Mouse (Mus musculus): ENCODE results near the gene A2m. TPM values are rescaled to one million over a fixed set of nuclear protein-coding genes. Genes with fewer than 3 reads are reported as not detected.

Gene A2m
- polyA plus RNA-seq (2015; fragmentation: Nextera tagmentation; extraction: Ambion mirVana), result 2.9 and 3.7 TPM in 2 replicates

GRCm38 (mm10) chr6:121635076-121635475 lies at the start of gene A2m:
A2m (plus strand) TSS chr6:121635376.
- no peak within 1 kb of the TSS for H3K4me3 ChIP-seq (replicated peaks; ENCODE audit: low read length)
- no peak within 1 kb of the TSS for H3K9ac ChIP-seq (ENCODE audit: low read length)
- H3K4me2 ChIP-seq (ENCODE audit: low read depth, low read length), result peak within 1 kb of the TSS; percentile 28; the same call in 1 of the 2 replicates
- no peaks in the 10 kb centered on the region for H3K9me3 ChIP-seq (replicated peaks; ENCODE audit: control insufficient read depth, low read length)
- H3K36me3 ChIP-seq (ENCODE audit: control insufficient read depth, insufficient read depth, low read length), result no peaks in the 10 kb centered on the region
- H3K27me3 ChIP-seq (ENCODE audit: control insufficient read depth, insufficient read depth, low read length), result no peaks in the 10 kb centered on the region
- no peak for ATAC-seq (ENCODE audit: insufficient read depth, low FRiP score)
- no peaks in the 10 kb centered on the region for H3K4me1 ChIP-seq (ENCODE audit: control insufficient read depth, insufficient read depth, low read length)
- WGBS, result 83% methylated on average over 8 of the region's 8 CpGs
- H3K27ac ChIP-seq (ENCODE audit: low read length), result no peak within 1 kb of the TSS

GRCm38 (mm10) chr6:121590131-121590530 lies 45.0 kb upstream of the A2m start:
- Histone ChIP-seq H3K27me3 (ENCODE audit: control insufficient read depth, insufficient read depth, low read length) (no peaks in the 10 kb centered on the region), H3K36me3 (ENCODE audit: control insufficient read depth, insufficient read depth, low read length) (no peaks in the 10 kb centered on the region), H3K9ac (ENCODE audit: low read length) (no peak overlapping the region), H3K4me2 (ENCODE audit: low read depth, low read length) (no peak overlapping the region), H3K4me3 (replicated peaks; ENCODE audit: low read length) (no peak overlapping the region), H3K4me1 (ENCODE audit: control insufficient read depth, insufficient read depth, low read length) (no peaks in the 10 kb centered on the region), H3K27ac (ENCODE audit: low read length) (no peak overlapping the region), H3K9me3 (replicated peaks; ENCODE audit: control insufficient read depth, low read length) (no peaks in the 10 kb centered on the region)
- WGBS, result 28% methylated on average over 1 of the region's 1 CpGs
- no peak for ATAC-seq (ENCODE audit: insufficient read depth, low FRiP score)

GRCm38 (mm10) chr6:121600927-121601326 lies 34.2 kb upstream of the A2m start:
- 76% methylated on average over 1 of the region's 1 CpGs for WGBS
- no peaks in the 10 kb centered on the region for H3K36me3 ChIP-seq (ENCODE audit: control insufficient read depth, insufficient read depth, low read length)

GRCm38 (mm10) chr6:121607861-121608260 lies 27.3 kb upstream of the A2m start:
- Histone ChIP-seq H3K9me3 (replicated peaks; ENCODE audit: control insufficient read depth, low read length) (no peaks in the 10 kb centered on the region), H3K4me2 (ENCODE audit: low read depth, low read length) (no peak overlapping the region), H3K9ac (ENCODE audit: low read length) (no peak overlapping the region), H3K27ac (ENCODE audit: low read length) (no peak overlapping the region), H3K36me3 (ENCODE audit: control insufficient read depth, insufficient read depth, low read length) (no peaks in the 10 kb centered on the region), H3K4me1 (ENCODE audit: control insufficient read depth, insufficient read depth, low read length) (no peaks in the 10 kb centered on the region), H3K27me3 (ENCODE audit: control insufficient read depth, insufficient read depth, low read length) (no peaks in the 10 kb centered on the region), H3K4me3 (replicated peaks; ENCODE audit: low read length) (no peak overlapping the region)
- no peak for ATAC-seq (ENCODE audit: insufficient read depth, low FRiP score)

More at GRCm38 (mm10) chr6:121600927-121601326, 34.2 kb upstream of the A2m start:
- H3K27ac ChIP-seq (ENCODE audit: low read length), result no peak overlapping the region
- no peak overlapping the region for H3K9ac ChIP-seq (ENCODE audit: low read length)
- H3K4me2 ChIP-seq (ENCODE audit: low read depth, low read length), result no peak overlapping the region
- no peaks in the 10 kb centered on the region for H3K4me1 ChIP-seq (ENCODE audit: control insufficient read depth, insufficient read depth, low read length)
- H3K27me3 ChIP-seq (ENCODE audit: control insufficient read depth, insufficient read depth, low read length), result no peaks in the 10 kb centered on the region
- no peaks in the 10 kb centered on the region for H3K9me3 ChIP-seq (replicated peaks; ENCODE audit: control insufficient read depth, low read length)
- H3K4me3 ChIP-seq (replicated peaks; ENCODE audit: low read length), result no peak overlapping the region
- ATAC-seq (ENCODE audit: insufficient read depth, low FRiP score), result no peak

GRCm38 (mm10) chr6:121611796-121612195 lies 23.4 kb upstream of the A2m start:
- Histone ChIP-seq H3K27me3 (ENCODE audit: control insufficient read depth, insufficient read depth, low read length) (no peaks in the 10 kb centered on the region), H3K36me3 (ENCODE audit: control insufficient read depth, insufficient read depth, low read length) (no peaks in the 10 kb centered on the region), H3K27ac (ENCODE audit: low read length) (no peak overlapping the region), H3K9me3 (replicated peaks; ENCODE audit: control insufficient read depth, low read length) (no peaks in the 10 kb centered on the region), H3K4me1 (ENCODE audit: control insufficient read depth, insufficient read depth, low read length) (no peaks in the 10 kb centered on the region), H3K4me3 (replicated peaks; ENCODE audit: low read length) (no peak overlapping the region), H3K4me2 (ENCODE audit: low read depth, low read length) (no peak overlapping the region), H3K9ac (ENCODE audit: low read length) (no peak overlapping the region)
- WGBS, result 36% methylated on average over 3 of the region's 3 CpGs
- ATAC-seq (ENCODE audit: insufficient read depth, low FRiP score), result no peak

- no peaks in the 10 kb centered on the region for H3K4me1 ChIP-seq (ENCODE audit: control insufficient read depth, insufficient read depth, low read length)
- no peak overlapping the region for H3K27ac ChIP-seq (ENCODE audit: low read length)
- H3K9me3 ChIP-seq (replicated peaks; ENCODE audit: control insufficient read depth, low read length), result no peaks in the 10 kb centered on the region
- no peak overlapping the region for H3K4me3 ChIP-seq (replicated peaks; ENCODE audit: low read length)
- H3K36me3 ChIP-seq (ENCODE audit: control insufficient read depth, insufficient read depth, low read length), result no peaks in the 10 kb centered on the region
- no peak overlapping the region for H3K4me2 ChIP-seq (ENCODE audit: low read depth, low read length)
- WGBS, result 21% methylated on average over 3 of the region's 3 CpGs
- H3K9ac ChIP-seq (ENCODE audit: low read length), result no peak overlapping the region
- H3K27me3 ChIP-seq (ENCODE audit: control insufficient read depth, insufficient read depth, low read length), result no peaks in the 10 kb centered on the region
- no peak for ATAC-seq (ENCODE audit: insufficient read depth, low FRiP score)
These were observed 17.7 kb upstream of the A2m start for GRCm38 (mm10) chr6:121617476-121617875.

GRCm38 (mm10) chr6:121622525-121622924 lies 12.7 kb upstream of the A2m start:
- H3K27me3 ChIP-seq (ENCODE audit: control insufficient read depth, insufficient read depth, low read length), result no peaks in the 10 kb centered on the region
- WGBS, result 52% methylated on average over 2 of the region's 2 CpGs
- H3K9me3 ChIP-seq (replicated peaks; ENCODE audit: control insufficient read depth, low read length), result no peaks in the 10 kb centered on the region
- H3K9ac ChIP-seq (ENCODE audit: low read length), result no peak overlapping the region
- no peak overlapping the region for H3K4me2 ChIP-seq (ENCODE audit: low read depth, low read length)
- no peak overlapping the region for H3K4me3 ChIP-seq (replicated peaks; ENCODE audit: low read length)
- peak; percentile 33; the same call in 1 of the 2 replicates for ATAC-seq (ENCODE audit: insufficient read depth, low FRiP score)
- H3K4me1 ChIP-seq (ENCODE audit: control insufficient read depth, insufficient read depth, low read length), result no peaks in the 10 kb centered on the region
- H3K27ac ChIP-seq (ENCODE audit: low read length), result no peak overlapping the region
- H3K36me3 ChIP-seq (ENCODE audit: control insufficient read depth, insufficient read depth, low read length), result no peaks in the 10 kb centered on the region

GRCm38 (mm10) chr6:121634520-121634919 lies 656 bp upstream of the A2m start:
- Histone ChIP-seq H3K36me3 (ENCODE audit: control insufficient read depth, insufficient read depth, low read length) (no peaks in the 10 kb centered on the region), H3K27ac (ENCODE audit: low read length) (no peak overlapping the region), H3K4me3 (replicated peaks; ENCODE audit: low read length) (no peak overlapping the region), H3K9ac (ENCODE audit: low read length) (no peak overlapping the region), H3K9me3 (replicated peaks; ENCODE audit: control insufficient read depth, low read length) (no peaks in the 10 kb centered on the region), H3K4me2 (ENCODE audit: low read depth, low read length) (no peak overlapping the region), H3K4me1 (ENCODE audit: control insufficient read depth, insufficient read depth, low read length) (no peaks in the 10 kb centered on the region), H3K27me3 (ENCODE audit: control insufficient read depth, insufficient read depth, low read length) (no peaks in the 10 kb centered on the region)
- no peak for ATAC-seq (ENCODE audit: insufficient read depth, low FRiP score)
- WGBS, result 68% methylated on average over 13 of the region's 13 CpGs

- Histone ChIP-seq H3K27ac (ENCODE audit: low read length) (no peak overlapping the region), H3K27me3 (ENCODE audit: control insufficient read depth, insufficient read depth, low read length) (no peaks in the 10 kb centered on the region), H3K9ac (ENCODE audit: low read length) (no peak overlapping the region), H3K4me1 (ENCODE audit: control insufficient read depth, insufficient read depth, low read length) (no peaks in the 10 kb centered on the region), H3K9me3 (replicated peaks; ENCODE audit: control insufficient read depth, low read length) (no peaks in the 10 kb centered on the region), H3K36me3 (ENCODE audit: control insufficient read depth, insufficient read depth, low read length) (no peaks in the 10 kb centered on the region), H3K4me3 (replicated peaks; ENCODE audit: low read length) (no peak overlapping the region), H3K4me2 (ENCODE audit: low read depth, low read length) (peak overlapping the region; percentile 28; the same call in 1 of the 2 replicates)
- peak; percentile 29; the same call in 1 of the 2 replicates for ATAC-seq (ENCODE audit: insufficient read depth, low FRiP score)
- WGBS, result 7% methylated on average over 12 of the region's 12 CpGs
These were observed 749 bp downstream of the A2m start for GRCm38 (mm10) chr6:121635878-121636371.
